Mouse (Mus musculus) brain, embryonic 14.5 days (tissue): ENCODE results near the gene Ddx6.

Experiments
- CTCF ChIP-seq: fragments of 200-500 bp; IDR thresholded peaks from 2 replicates; pipeline ENCODE4 v1.5.1; 2012; ENCODE audit warnings: inconsistent platforms, mild to moderate bottlenecking, moderate library complexity, borderline replicate concordance; ENCODE audit not compliant: insufficient read depth, insufficient read length; ENCODE audit errors: extremely low read depth
- POLR2A ChIP-seq: fragments of 200-500 bp; IDR thresholded peaks from 2 replicates; pipeline ENCODE4 v1.6.1; 2012; ENCODE audit warnings: mild to moderate bottlenecking, inconsistent platforms, borderline replicate concordance; ENCODE audit not compliant: poor library complexity, insufficient read depth, insufficient read length, severe bottlenecking; ENCODE audit errors: extremely low read depth

DNA sequence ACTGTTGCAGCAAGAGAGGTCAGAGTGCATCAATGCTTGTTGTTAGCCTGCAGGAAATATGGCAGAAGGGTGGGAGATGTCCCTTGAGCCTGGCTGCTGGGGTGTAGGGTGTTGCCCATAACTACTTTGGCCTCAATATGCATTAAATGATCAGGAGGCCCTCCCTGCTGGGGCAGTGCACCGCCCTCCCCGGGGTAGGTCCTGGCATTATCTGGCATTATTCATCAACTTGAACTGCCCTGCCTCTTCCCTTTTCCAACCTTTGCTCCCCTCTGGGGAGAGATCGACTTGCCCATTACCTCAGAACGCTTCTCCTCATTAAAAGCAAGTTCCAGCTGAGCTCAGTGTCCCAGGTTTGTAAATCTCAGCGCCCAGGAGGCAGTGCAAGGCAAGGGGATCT is 74.9 kb downstream of the Ddx6 start:
- TF ChIP-seq CTCF (no peak), POLR2A (no peak)
